Mouse (Mus musculus) CH12.LX (cell line): ENCODE measurements around the gene Smarcd1. TPM values are rescaled to one million over a fixed set of nuclear protein-coding genes. Genes with fewer than 3 reads are reported as not detected.

ENCODE experiments used
- DNase-seq: peaks from one replicate; pipeline ENCODE4 v3.0.0-alpha.2; 2013; ENCODE audit errors: extremely low read depth
- H3K27ac ChIP-seq: 2 replicates; pipeline ENCODE4 v1.5.1; 2012; ENCODE audit warnings: low read depth, mild to moderate bottlenecking, control low read depth, moderate library complexity; ENCODE audit not compliant: insufficient read depth
- H3K27me3 ChIP-seq: replicated peaks from 2 replicates; pipeline ENCODE3; 2012; ENCODE audit warnings: inconsistent platforms
- H3K36me3 ChIP-seq, 2 experiments: replicated peaks in 1 of 2; 2 replicates each; pipeline versions ENCODE3 to v1.6.1; 2012; ENCODE audit warnings: inconsistent platforms in 1 of 2, low read length in 1 of 2, mild to moderate bottlenecking in 1 of 2, mixed read lengths in 1 of 2, moderate library complexity in 1 of 2; ENCODE audit not compliant: control insufficient read depth in 1 of 2, insufficient read depth in 1 of 2
- H3K4me1 ChIP-seq, 2 experiments: 2 replicates each; pipeline ENCODE4 v1.6.1; 2012; ENCODE audit warnings: inconsistent platforms in 1 of 2, moderate library complexity in 1 of 2; ENCODE audit not compliant: insufficient read depth in 2 of 2, control insufficient read depth in 1 of 2
- H3K4me2 ChIP-seq: 2 replicates; pipeline ENCODE4 v1.6.1; 2012; ENCODE audit warnings: low read depth, mild to moderate bottlenecking, control low read depth; ENCODE audit not compliant: poor library complexity, insufficient read depth, severe bottlenecking
- H3K4me3 ChIP-seq, 3 experiments: fragments of 150-350 bp in 1 of 3; sonication (generic) in 1 of 3; replicated peaks in 1 of 3; 2 replicates each; pipeline versions ENCODE3 to v1.5.1; 2011 to 2012; ENCODE audit warnings: low read depth in 2 of 3, low read length in 2 of 3, mild to moderate bottlenecking in 2 of 3, moderate library complexity in 2 of 3, control low read depth in 1 of 3, improper control_type of control experiment in 1 of 3, inconsistent platforms in 1 of 3, mixed read lengths in 1 of 3; ENCODE audit not compliant: poor library complexity in 1 of 3
- H3K79me2 ChIP-seq: replicated peaks from 2 replicates; pipeline ENCODE4 v1.6.1; 2012; ENCODE audit warnings: mild to moderate bottlenecking, moderate library complexity; ENCODE audit not compliant: control insufficient read depth, poor library complexity, insufficient read depth, severe bottlenecking; ENCODE audit errors: extremely low read depth
- H3K9ac ChIP-seq: 2 replicates; pipeline ENCODE4 v1.6.1; 2012; ENCODE audit warnings: low read depth, mild to moderate bottlenecking, control low read depth, moderate library complexity; ENCODE audit not compliant: insufficient read depth
- H3K9me3 ChIP-seq: replicated peaks from 2 replicates; pipeline ENCODE3; 2012; ENCODE audit warnings: low read length, inconsistent platforms, mixed read lengths
- BHLHE40 ChIP-seq: IDR thresholded peaks from 2 replicates; pipeline ENCODE4 v1.6.1; 2011; ENCODE audit warnings: mild to moderate bottlenecking, low read depth, low read length, improper control_type of control experiment
- CHD1 ChIP-seq: IDR thresholded peaks from 2 replicates; pipeline ENCODE4 v1.6.1; 2012; ENCODE audit warnings: low read depth, low read length, improper control_type of control experiment, inconsistent platforms
- EP300 ChIP-seq: IDR thresholded peaks from 2 replicates; pipeline ENCODE4 v1.6.1; 2011; ENCODE audit warnings: low read length, improper control_type of control experiment
- JUN ChIP-seq: IDR thresholded peaks from 2 replicates; pipeline ENCODE4 v1.6.1; 2011; ENCODE audit warnings: low read depth, mild to moderate bottlenecking, low read length, improper control_type of control experiment, moderate library complexity; ENCODE audit not compliant: insufficient read depth
- MAX ChIP-seq: IDR thresholded peaks from 2 replicates; pipeline ENCODE4 v1.6.1; 2011; ENCODE audit warnings: low read length, improper control_type of control experiment
- MXI1 ChIP-seq: IDR thresholded peaks from 2 replicates; pipeline ENCODE4 v1.6.1; 2011; ENCODE audit warnings: mild to moderate bottlenecking, low read depth, low read length, improper control_type of control experiment
- RCOR1 ChIP-seq: conservative IDR thresholded peaks from 2 replicates; pipeline ENCODE4 v1.6.1; 2012; ENCODE audit warnings: low read depth, mild to moderate bottlenecking, inconsistent platforms, low read length, improper control_type of control experiment
- SIN3A ChIP-seq: IDR thresholded peaks from 2 replicates; pipeline ENCODE4 v1.6.1; 2012; ENCODE audit warnings: low read length, improper control_type of control experiment, inconsistent platforms
- UBTF ChIP-seq: IDR thresholded peaks from 2 replicates; pipeline ENCODE4 v1.6.1; 2012; ENCODE audit warnings: low read depth, mild to moderate bottlenecking, inconsistent platforms, low read length, improper control_type of control experiment, moderate library complexity
- USF1 ChIP-seq: IDR thresholded peaks from 2 replicates; pipeline ENCODE4 v1.6.1; 2014; ENCODE audit warnings: low read depth, mild to moderate bottlenecking, inconsistent platforms, low read length, improper control_type of control experiment
- USF2 ChIP-seq: conservative IDR thresholded peaks from 2 replicates; pipeline ENCODE4 v1.6.1; 2011; ENCODE audit warnings: low read depth, low read length, improper control_type of control experiment
- ZC3H11A ChIP-seq: IDR thresholded peaks from 2 replicates; pipeline ENCODE4 v1.6.1; 2012; ENCODE audit warnings: low read depth, mild to moderate bottlenecking, inconsistent platforms, low read length, improper control_type of control experiment
- ZKSCAN1 ChIP-seq: IDR thresholded peaks from 2 replicates; pipeline ENCODE4 v1.6.1; 2012; ENCODE audit warnings: low read depth, inconsistent platforms, low read length, improper control_type of control experiment, borderline replicate concordance
- dilution Hi-C: fragments of 300-500 bp; cut with MboI; formaldehyde crosslinking; loops from 2 replicates; pipeline ENCODE4 v1.14.3; 2020; ENCODE audit warnings: low sequenced_read_pairs; ENCODE audit not compliant: extremely low pct_unique_long_range_greater_than_20kb, extremely low pct_ligation_motif_present
- in situ Hi-C: fragments of 300-500 bp; cut with MboI; formaldehyde crosslinking; loops from 3 replicates; pipeline ENCODE4 v1.14.3; 2019; ENCODE audit warnings: low sequenced_read_pairs, low pct_ligation_motif_present, low pct_unique_long_range_greater_than_20kb, mixed read lengths
- polyA plus RNA-seq: library from polyadenylated mRNA; unstranded; fragments of >175 nt; gene quantifications from 2 replicates; pipeline ENCODE4 v1.2.1, GENCODE M21; 2012; ENCODE audit warnings: low read depth; ENCODE audit not compliant: insufficient read length
- total RNA-seq, 2 experiments: library from RNA; depleted of rRNA; stranded (reverse); fragments of 300-350 nt in 1 of 2; fragments of >200 nt in 1 of 2; gene quantifications; 2 replicates each; pipeline ENCODE4 v1.2.3; 2012 to 2014

Gene Smarcd1
- total and polyA plus RNA-seq, 3 experiments: 12.5 to 69.9 (median 17.9) TPM

DNA sequence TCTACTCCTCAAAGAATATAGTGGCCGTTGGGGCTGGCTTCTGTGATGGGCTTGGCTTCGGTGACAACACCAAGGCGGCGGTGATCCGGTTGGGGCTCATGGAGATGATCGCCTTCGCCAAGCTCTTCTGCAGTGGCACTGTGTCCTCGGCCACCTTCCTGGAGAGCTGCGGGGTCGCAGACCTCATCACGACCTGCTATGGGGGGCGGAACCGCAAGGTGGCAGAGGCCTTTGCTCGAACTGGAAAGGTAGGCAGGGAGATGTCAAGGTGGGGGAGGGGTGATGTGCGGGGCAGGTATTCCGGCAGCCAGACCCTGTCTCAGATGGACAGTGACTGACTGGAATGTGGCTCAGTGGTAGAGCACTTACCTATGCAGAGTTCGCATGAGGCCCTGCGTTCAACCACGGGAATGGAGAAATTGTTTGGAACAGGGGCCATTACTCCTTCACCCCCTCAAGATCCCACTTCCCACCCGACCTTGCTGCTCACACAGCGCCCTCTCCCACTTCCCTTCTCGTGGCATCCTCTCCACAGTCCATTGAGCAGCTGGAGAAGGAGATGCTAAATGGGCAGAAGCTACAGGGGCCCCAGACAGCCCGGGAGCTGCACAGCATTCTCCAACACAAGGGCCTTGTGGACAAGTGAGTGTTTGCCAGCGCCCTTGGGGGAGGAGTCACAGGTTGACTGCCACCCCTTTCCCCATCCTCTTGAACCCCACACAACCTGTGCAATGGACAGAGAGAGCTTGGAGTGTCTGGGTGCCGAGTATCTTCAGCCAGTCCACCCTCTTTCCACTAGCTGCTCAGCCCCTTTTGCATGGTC is 20.2 kb downstream of the Smarcd1 start:
- H3K9me3 ChIP-seq: no peaks in the 10 kb centered on the region
- H3K9ac ChIP-seq: no peak overlapping the region
- H3K4me3 ChIP-seq: no peak overlapping the region
- dilution Hi-C loops: no loop called here
- peaks cover 11% of the 10 kb centered on the region; the same call in 1 of the 2 replicates for H3K79me2 ChIP-seq
- no peak overlapping the region for H3K4me2 ChIP-seq
- H3K27ac ChIP-seq: no peak overlapping the region
- in situ Hi-C loops: no loop called here
- peaks cover 0 to 55% of the 10 kb centered on the region in 2 experiments for H3K36me3 ChIP-seq
- no peaks in the 10 kb centered on the region for H3K27me3 ChIP-seq
- no peak for TF ChIP-seq BHLHE40
- no peak for TF ChIP-seq MAX
- DNase-seq: no peak
- H3K4me1 ChIP-seq: peaks cover 4 to 17% of the 10 kb centered on the region in 2 experiments; a peak in 2 of 4 replicates

DNA sequence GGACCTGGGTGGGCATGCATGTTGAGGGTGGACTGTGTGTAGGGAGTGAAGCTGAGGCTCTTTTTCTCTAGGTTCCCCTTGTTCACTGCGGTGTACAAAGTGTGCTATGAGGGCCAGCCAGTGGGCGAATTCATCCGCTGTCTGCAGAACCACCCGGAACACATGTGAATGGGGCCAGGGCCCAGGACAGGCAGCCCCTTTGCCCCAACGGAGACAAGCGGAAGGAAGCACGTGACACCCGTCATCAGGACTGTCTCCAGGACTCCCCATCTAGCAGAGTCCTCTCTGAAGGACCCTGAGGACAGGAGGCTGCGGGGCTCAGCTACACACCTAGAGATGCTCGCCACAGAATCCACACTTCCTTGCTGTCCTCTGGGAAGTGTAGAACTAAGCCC is 21.2 kb downstream of the Smarcd1 start:
- TF ChIP-seq ZC3H11A (no peak), CHD1 (no peak), MXI1 (no peak), RCOR1 (no peak), SIN3A (no peak), EP300 (no peak), UBTF (no peak), USF2 (no peak), JUN (no peak), ZKSCAN1 (no peak), USF1 (no peak)
- no peaks in the 10 kb centered on the region for H3K9me3 ChIP-seq
- no peak overlapping the region for H3K4me2 ChIP-seq
- H3K27me3 ChIP-seq: no peaks in the 10 kb centered on the region
- no peak for DNase-seq
- peaks cover 11% of the 10 kb centered on the region; the same call in 1 of the 2 replicates for H3K79me2 ChIP-seq
- in situ Hi-C loops (no loop called here), dilution Hi-C loops (no loop called here)
- no peak overlapping the region for H3K27ac ChIP-seq
- no peak overlapping the region for H3K4me3 ChIP-seq
- peaks cover 4 to 21% of the 10 kb centered on the region in 2 experiments; a peak in 2 of 4 replicates for H3K4me1 ChIP-seq
- peaks cover 7 to 54% of the 10 kb centered on the region in 2 experiments for H3K36me3 ChIP-seq
- no peak overlapping the region for H3K9ac ChIP-seq
